Mouse (Mus musculus): ENCODE data around the gene Oip5.

Gene Oip5

DNA sequence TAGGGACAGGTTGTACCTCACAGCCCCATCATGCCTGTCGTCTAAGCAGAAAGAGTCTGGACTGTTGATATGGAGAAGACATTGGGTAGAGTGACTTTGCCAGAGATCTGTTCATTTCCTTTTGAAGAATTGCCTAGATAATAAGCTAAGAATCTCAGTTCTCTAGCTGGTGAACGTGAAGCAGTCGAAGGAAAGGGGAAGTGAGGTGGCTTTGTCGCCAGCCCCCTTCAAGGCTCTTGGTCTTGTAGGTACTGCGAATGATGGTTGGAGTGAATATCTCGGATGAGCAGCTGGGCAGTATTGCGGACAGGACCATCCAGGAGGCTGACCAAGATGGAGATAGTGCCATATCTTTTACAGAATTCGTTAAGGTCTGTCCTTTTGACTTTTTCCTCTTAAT, 34.0 kb downstream of the Oip5 start:
- DNase-seq = no peak

DNA sequence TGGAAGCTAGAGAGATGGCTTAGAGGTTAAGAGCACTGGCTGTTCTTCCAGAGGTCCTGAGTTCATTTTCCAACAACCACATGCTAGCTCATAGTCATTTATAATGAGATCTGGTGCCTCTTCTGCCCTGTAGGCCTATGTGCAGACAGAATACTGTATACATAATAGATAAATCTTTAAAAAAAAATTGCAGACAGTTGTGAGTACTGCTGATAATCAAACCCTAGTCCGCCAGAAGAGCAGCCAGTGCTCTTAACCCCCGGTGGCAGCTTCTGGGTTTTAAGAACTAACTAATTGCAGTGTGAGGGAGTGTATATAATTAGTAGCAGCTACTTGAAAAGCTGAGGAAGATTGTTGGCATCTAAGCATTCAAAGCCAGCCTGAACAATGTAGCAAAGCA, 34.8 kb downstream of the Oip5 start:
- no peak for DNase-seq

DNA sequence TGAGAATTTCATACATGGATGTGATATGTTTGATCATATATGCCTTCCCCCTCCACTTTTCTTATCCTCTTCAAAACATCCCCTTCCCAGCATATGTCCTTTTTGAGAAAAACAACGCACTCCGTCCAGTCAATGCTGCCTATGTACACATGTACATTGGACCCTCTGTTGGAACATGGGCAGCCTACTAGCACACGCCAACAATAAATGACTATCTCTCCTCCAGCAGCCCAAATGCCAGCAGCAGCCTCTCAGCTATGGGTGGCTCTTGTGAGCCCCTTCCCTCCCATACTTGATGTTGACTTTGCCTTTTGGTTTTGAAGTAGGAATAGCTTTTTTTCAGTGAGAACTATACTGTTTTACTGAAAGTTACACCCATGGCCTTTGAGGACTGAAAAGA, 36.7 kb downstream of the Oip5 start:
- DNase-seq = no peak

DNA sequence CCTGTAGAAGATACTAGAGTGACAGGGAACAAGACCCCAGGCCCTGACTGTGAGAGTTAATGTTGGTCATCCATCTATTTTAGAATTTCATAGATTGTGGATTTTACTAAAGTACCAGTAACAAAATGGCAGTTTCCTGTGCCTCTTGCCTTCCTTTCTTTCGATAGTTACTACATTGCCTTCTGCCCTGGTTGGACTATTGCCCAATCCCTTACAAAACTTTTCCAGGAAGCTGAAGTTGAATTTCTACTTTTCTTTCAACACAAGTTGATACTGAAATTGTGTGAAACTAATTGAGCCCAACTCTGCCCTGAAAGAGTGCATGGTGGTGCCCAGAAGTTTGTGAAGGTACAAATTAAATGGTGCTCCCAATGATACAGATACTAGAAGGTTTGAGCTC, 45.8 kb downstream of the Oip5 start:
- no peak for DNase-seq

DNA sequence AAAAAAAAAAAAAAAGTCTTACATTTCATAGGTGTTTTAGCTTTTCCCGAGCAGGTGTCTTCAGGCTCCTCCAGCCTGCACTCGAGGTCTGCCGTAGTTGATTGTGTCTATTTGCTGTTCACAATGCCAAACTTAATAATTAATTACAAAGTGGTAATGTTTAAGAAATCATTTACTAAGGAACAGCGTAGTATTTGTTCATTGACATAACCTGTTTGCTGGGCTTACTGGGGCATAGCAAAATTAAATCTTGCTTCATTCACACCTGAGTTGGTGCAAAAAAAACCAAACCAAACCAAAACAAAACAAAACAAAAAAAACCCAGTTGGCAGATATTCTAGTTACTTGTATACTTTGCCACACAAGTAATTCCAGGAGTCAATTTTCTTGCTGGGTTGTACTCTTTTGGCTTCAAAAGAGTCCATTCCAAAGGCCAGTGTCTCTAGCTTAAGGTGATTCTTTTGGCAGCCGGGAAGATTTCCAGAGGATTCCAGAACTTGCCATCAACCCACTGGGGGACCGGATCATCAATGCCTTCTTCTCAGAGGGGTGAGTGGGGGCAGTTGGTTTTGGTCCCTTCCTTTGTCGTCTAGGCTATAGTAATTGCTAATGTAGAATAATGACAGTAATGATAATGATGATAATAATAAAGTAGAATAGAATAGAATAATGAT, 52.0 kb downstream of the Oip5 start:
- DNase-seq = no peak

DNA sequence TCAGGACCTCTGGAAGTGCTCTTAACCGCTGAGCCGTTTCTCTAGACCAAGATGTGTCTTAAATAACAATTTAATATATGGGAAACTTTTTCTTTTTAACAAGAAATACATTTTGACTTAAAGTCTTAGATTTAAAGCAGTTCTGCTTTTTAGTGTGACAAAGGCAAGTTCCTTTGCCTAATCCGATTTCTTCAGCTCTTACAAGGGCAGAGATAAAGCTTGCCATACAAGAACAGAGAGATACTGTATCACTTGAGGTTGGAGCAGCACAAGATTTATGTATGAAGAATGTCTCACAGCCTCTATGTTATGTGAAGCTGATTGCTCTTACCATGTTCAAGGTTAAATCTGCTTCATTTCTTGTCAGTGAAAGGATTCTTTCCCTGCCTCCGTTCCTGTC, 53.0 kb downstream of the Oip5 start:
- DNase-seq = no peak

DNA sequence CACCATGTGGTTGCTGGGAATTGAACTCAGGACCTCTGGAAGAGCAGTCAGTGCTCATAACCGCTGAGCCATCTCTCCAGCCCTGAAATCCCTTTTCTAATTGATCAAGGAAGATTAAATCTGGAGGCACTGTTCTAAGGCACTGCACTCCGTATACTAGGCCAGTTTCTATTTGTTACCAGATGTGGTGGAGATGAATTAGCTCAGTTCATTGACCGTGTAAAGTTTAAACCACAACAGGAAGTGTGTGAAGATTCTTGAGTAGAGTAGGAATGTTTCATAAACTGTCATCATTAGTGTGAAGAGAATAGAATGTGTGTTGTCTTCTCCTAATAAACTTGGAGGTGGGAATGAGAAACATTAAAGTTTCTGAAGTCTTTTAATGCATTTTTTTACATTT, 56.5 kb downstream of the Oip5 start:
- DNase-seq = no peak

Data from thymus, adult 18-20 months (tissue).